Mouse (Mus musculus) neural tube, embryonic 11.5 days (tissue): Measurements from ENCODE around the gene Gusb. TPM values are rescaled to one million over a fixed set of nuclear protein-coding genes. Genes with fewer than 3 reads are reported as not detected.

Experiments
- ATAC-seq: fragments of 200-750 bp; cut with Nextera tagmentation; 2 replicates; pipeline ENCODE4 v1.8.0; 2017; ENCODE audit warnings: moderate number of reproducible peaks, mild to moderate bottlenecking, moderate TSS enrichment, moderate library complexity; ENCODE audit not compliant: insufficient read depth, low FRiP score, low TSS enrichment
- DNase-seq: peaks from one replicate; pipeline ENCODE4 v3.0.0-alpha.2; 2015; ENCODE audit warnings: low spot score
- H3K27ac ChIP-seq: fragments of 300-500 bp; sonication (generic); 2 replicates; pipeline ENCODE4 v1.5.1; 2014; ENCODE audit warnings: low read depth, mild to moderate bottlenecking, low read length
- H3K27me3 ChIP-seq: fragments of 300-500 bp; sonication (generic); 2 replicates; pipeline ENCODE4 v1.6.1; 2014; ENCODE audit warnings: mild to moderate bottlenecking, low read length, mixed read lengths; ENCODE audit not compliant: control insufficient read depth, insufficient read depth
- H3K36me3 ChIP-seq: fragments of 300-500 bp; sonication (generic); 2 replicates; pipeline ENCODE4 v1.6.1; 2014; ENCODE audit warnings: mild to moderate bottlenecking, low read length, moderate library complexity, mixed read lengths; ENCODE audit not compliant: control insufficient read depth, insufficient read depth
- H3K4me1 ChIP-seq: fragments of 300-500 bp; sonication (generic); 2 replicates; pipeline ENCODE4 v1.6.1; 2014; ENCODE audit warnings: low read length, mixed read lengths; ENCODE audit not compliant: control insufficient read depth, insufficient read depth
- H3K4me2 ChIP-seq: fragments of 300-500 bp; sonication (generic); 2 replicates; pipeline ENCODE4 v1.6.1; 2014; ENCODE audit warnings: low read depth, mild to moderate bottlenecking, moderate library complexity
- H3K4me3 ChIP-seq: fragments of 300-500 bp; sonication (generic); 2 replicates; pipeline ENCODE4 v1.5.1; 2014; ENCODE audit warnings: low read depth, low read length
- H3K9ac ChIP-seq: fragments of 300-500 bp; sonication (generic); 2 replicates; pipeline ENCODE4 v1.6.1; 2014; ENCODE audit warnings: mild to moderate bottlenecking, low read length
- H3K9me3 ChIP-seq: fragments of 300-500 bp; sonication (generic); 2 replicates; pipeline ENCODE4 v1.6.1; 2016; ENCODE audit warnings: low read length; ENCODE audit not compliant: control insufficient read depth
- WGBS: fragments of 180-500 bp; shearing (Covaris S2); extraction: QIAGEN DNeasy Blood & Tissue Kit; methylation state at CpG from one replicate; pipeline ENCODE4 v1.1.7; 2014; 5-methylcytosine and 5-hydroxymethylcytosine counted together
- polyA plus RNA-seq: library from polyadenylated mRNA; unstranded; fragments of >200 nt; fragmentation: Nextera tagmentation; extraction: Ambion mirVana; gene quantifications from 2 replicates; pipeline ENCODE4 v1.2.1, GENCODE M21; 2014

Gusb gene
- 35.1 and 35.9 TPM in 2 replicates for polyA plus RNA-seq

- H3K27ac ChIP-seq: 0 out of 2 replicates have a peak within 1 kb of the TSS, but pooled peaks have one; percentile 39
These were observed at the start of gene Gusb for GRCm38 (mm10) chr5:130002301-130003146. Gene Gusb (minus strand): TSS chr5:130003049.

GRCm38 (mm10) chr5:130052510-130052909 is 49.7 kb upstream of the Gusb start:
- H3K4me2 ChIP-seq: no peak overlapping the region
- no peaks in the 10 kb centered on the region for H3K27me3 ChIP-seq
- no peaks in the 10 kb centered on the region; the same call in none of the 2 replicates for H3K36me3 ChIP-seq
- WGBS: 87% methylated on average over 5 of the region's 5 CpGs
- no peaks in the 10 kb centered on the region for H3K9me3 ChIP-seq
- no peak for ATAC-seq
- no peak overlapping the region for H3K9ac ChIP-seq
- DNase-seq: no peak
- no peak overlapping the region for H3K4me3 ChIP-seq
- no peaks in the 10 kb centered on the region for H3K4me1 ChIP-seq
- H3K27ac ChIP-seq: no peak overlapping the region

More at GRCm38 (mm10) chr5:130002301-130003146, at the start of gene Gusb:
- peak; percentile 80 for DNase-seq
- Histone ChIP-seq H3K4me1 (peaks cover 2% of the 10 kb centered on the region; the same call in 1 of the 2 replicates), H3K27me3 (no peaks in the 10 kb centered on the region), H3K4me2 (peak within 1 kb of the TSS; percentile 81), H3K9ac (peak within 1 kb of the TSS; percentile 75), H3K9me3 (peaks cover 3% of the 10 kb centered on the region; the same call in 1 of the 2 replicates), H3K4me3 (peak within 1 kb of the TSS; percentile 56), H3K36me3 (no peaks in the 10 kb centered on the region)
- ATAC-seq: peak; percentile 71
- WGBS: 2% methylated on average over 39 of the region's 39 CpGs

- no peaks in the 10 kb centered on the region for H3K4me1 ChIP-seq
- no peak overlapping the region for H3K4me2 ChIP-seq
- DNase-seq (no peak), ATAC-seq (no peak)
- no peaks in the 10 kb centered on the region for H3K9me3 ChIP-seq
- H3K36me3 ChIP-seq: peaks cover 7% of the 10 kb centered on the region
- H3K27me3 ChIP-seq: no peaks in the 10 kb centered on the region
- H3K9ac ChIP-seq: no peak overlapping the region
- H3K27ac ChIP-seq: no peak overlapping the region
- 91% methylated on average over 15 of the region's 15 CpGs for WGBS
- H3K4me3 ChIP-seq: no peak overlapping the region
These were observed 48.4 kb upstream of the Gusb start for GRCm38 (mm10) chr5:130051073-130051860.

- no peak overlapping the region for H3K27ac ChIP-seq
- ATAC-seq: no peak
- H3K27me3 ChIP-seq: no peaks in the 10 kb centered on the region
- no peak overlapping the region for H3K4me2 ChIP-seq
- no peaks in the 10 kb centered on the region for H3K4me1 ChIP-seq
- H3K4me3 ChIP-seq: no peak overlapping the region
- no peak overlapping the region for H3K9ac ChIP-seq
- DNase-seq: no peak
- H3K9me3 ChIP-seq: no peaks in the 10 kb centered on the region
- peaks cover 7% of the 10 kb centered on the region for H3K36me3 ChIP-seq
- WGBS: 73% methylated on average over 6 of the region's 6 CpGs
These were observed 47.6 kb upstream of the Gusb start for GRCm38 (mm10) chr5:130050416-130050815.

- Histone ChIP-seq H3K4me3 (no peak overlapping the region), H3K4me1 (no peaks in the 10 kb centered on the region), H3K27ac (no peak overlapping the region), H3K4me2 (no peak overlapping the region), H3K9me3 (no peaks in the 10 kb centered on the region), H3K9ac (no peak overlapping the region), H3K27me3 (no peaks in the 10 kb centered on the region), H3K36me3 (peaks cover 7% of the 10 kb centered on the region)
- no peak for DNase-seq
- ATAC-seq: no peak
- 88% methylated on average over 15 of the region's 15 CpGs for WGBS
These were observed 46.1 kb upstream of the Gusb start for GRCm38 (mm10) chr5:130048786-130049520.

- no peak for ATAC-seq
- 76% methylated on average over 6 of the region's 6 CpGs for WGBS
- H3K4me2 ChIP-seq: no peak overlapping the region
These were observed 44.2 kb upstream of the Gusb start for GRCm38 (mm10) chr5:130047013-130047412.

GRCm38 (mm10) chr5:130046589-130046988 is 43.7 kb upstream of the Gusb start:
- Histone ChIP-seq H3K9ac (no peak overlapping the region), H3K9me3 (no peaks in the 10 kb centered on the region), H3K27ac (no peak overlapping the region), H3K4me2 (no peak overlapping the region), H3K27me3 (no peaks in the 10 kb centered on the region), H3K4me1 (no peaks in the 10 kb centered on the region), H3K36me3 (peaks cover 10% of the 10 kb centered on the region), H3K4me3 (no peak overlapping the region)
- ATAC-seq: no peak
- 80% methylated on average over 10 of the region's 10 CpGs for WGBS
- no peak for DNase-seq

More at GRCm38 (mm10) chr5:130047013-130047412, 44.2 kb upstream of the Gusb start:
- DNase-seq: no peak
- H3K4me1 ChIP-seq: no peaks in the 10 kb centered on the region
- peaks cover 10% of the 10 kb centered on the region for H3K36me3 ChIP-seq
- no peaks in the 10 kb centered on the region for H3K27me3 ChIP-seq
- no peak overlapping the region for H3K27ac ChIP-seq
- H3K9me3 ChIP-seq: no peaks in the 10 kb centered on the region
- H3K4me3 ChIP-seq: no peak overlapping the region
- H3K9ac ChIP-seq: no peak overlapping the region

- peaks cover 10% of the 10 kb centered on the region for H3K36me3 ChIP-seq
- H3K4me2 ChIP-seq: no peak overlapping the region
- ATAC-seq (no peak), DNase-seq (no peak)
- whole genome bisulfite sequencing: 88% methylated on average over 7 of the region's 7 CpGs
- no peak overlapping the region for H3K4me3 ChIP-seq
- H3K27ac ChIP-seq: no peak overlapping the region
- H3K4me1 ChIP-seq: no peaks in the 10 kb centered on the region
- no peaks in the 10 kb centered on the region for H3K27me3 ChIP-seq
- H3K9ac ChIP-seq: no peak overlapping the region
- no peaks in the 10 kb centered on the region for H3K9me3 ChIP-seq
These were observed 43.3 kb upstream of the Gusb start for GRCm38 (mm10) chr5:130046100-130046499.
